Mouse (Mus musculus) adrenal gland, postnatal 25 days (tissue): ENCODE results near the gene Ficd. TPM values are rescaled to one million over a fixed set of nuclear protein-coding genes. Genes with fewer than 3 reads are reported as not detected.
A peak's percentile ranks its signal among the peaks of the same experiment; 100 is the strongest.

Source experiments
- DNase-seq: peaks from one replicate; pipeline ENCODE4 v3.0.0; 2021; ENCODE audit warnings: mixed read lengths
- long read RNA-seq: library from polyadenylated mRNA; stranded (forward); transcript quantifications from one replicate; pipeline ENCODE4 v2.0.0, GENCODE M21; 2021
- total RNA-seq: library from RNA; stranded (reverse); gene quantifications from 2 replicates; pipeline ENCODE4 v1.2.3, GENCODE M21; 2021

Gene Ficd
- total RNA-seq, result 10.9 and 16.0 TPM in 2 replicates
- long read RNA-seq, transcript Ficd-201 (3 exons, 3,133 nt), result major isoform, 18 of 26 reads
- long read RNA-seq, partial matches to known transcripts, result 0 of 26 reads
- long read RNA-seq, other reads (novel, unspliced or antisense), result 8 of 26 reads

DNA sequence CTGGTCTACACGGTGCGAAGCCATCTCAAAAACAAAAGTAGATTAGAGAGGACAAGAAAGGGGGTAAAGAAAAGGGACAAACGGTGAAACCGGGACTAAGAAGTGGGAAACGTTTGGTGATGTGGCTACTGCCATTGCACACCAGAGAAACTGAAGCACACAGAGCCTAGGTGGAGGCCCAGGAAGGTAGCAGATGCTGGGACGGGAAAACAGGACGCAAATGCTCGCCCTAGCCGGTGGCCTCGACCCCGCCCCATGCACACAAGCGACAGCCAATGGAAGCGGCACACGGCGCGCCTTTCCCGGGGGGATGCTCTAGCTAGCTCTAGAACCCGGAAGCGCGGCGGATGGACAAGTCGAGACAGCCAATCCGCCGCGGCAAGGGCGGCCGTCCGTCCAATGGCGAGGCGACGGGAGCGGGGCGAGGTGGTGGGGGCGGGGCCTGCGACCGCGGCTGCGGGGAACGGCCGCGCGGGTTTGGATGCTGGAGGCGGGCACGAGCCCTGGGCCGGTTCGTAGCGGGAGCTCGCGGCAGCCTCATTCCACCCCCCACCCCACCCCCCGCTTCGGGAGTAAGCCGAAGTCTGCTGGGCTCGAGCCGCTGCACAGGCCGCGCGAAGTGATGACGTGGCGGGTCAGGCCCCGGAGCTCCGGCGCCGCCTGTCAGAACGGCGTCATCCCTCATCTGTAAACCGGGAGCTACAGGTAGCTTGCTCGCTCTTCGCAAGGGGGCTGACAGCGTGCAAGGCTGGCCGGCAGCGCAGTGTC, at the start of gene Ficd:
Gene Ficd (plus strand): TSS at position 459 of the 768 bp plus-strand sequence.
- peak; percentile 94 for DNase-seq

DNA sequence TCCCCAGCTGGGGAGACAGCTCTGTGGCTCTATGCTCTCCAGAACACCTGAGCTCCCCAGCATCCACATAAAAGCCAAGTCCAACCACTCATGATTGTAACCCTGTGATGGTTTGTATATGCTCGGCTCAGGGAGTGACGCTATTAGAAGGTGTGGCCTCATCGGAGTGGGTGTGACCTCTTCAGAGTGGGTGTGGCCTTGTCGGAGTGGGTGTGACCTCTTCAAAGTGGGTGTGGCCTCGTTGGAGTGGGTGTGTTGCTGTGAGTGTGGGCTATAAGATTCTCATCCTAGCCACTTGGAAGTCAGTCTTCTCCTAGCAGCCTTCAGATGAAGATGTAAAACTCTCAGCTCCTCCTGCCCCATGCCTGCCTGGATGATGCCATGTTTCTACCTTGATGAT, 48.1 kb upstream of the Ficd start:
- DNase-seq, result no peak

DNA sequence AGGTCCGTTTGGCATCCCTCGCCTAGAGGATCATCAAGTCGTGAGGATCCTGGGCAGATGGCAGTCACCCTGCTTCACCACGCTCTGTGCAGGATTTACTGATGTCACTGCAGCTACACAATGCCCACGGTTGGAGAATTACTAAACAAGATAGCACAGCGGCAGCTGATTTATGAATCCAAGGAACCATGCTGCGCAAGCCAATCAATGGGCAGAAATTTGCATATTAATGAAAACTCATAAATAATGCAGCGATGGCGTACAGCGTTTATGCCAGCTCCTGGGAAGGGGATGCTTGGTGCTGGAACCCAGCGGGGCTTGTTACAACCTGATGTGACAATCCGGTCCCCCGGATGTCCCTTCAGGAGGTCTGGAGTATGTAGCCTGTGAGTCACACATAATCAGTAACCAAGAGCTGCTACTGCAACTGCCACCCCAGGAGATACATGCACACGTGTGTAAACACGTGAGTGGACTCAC, 45.5 kb upstream of the Ficd start:
- no peak for DNase-seq

DNA sequence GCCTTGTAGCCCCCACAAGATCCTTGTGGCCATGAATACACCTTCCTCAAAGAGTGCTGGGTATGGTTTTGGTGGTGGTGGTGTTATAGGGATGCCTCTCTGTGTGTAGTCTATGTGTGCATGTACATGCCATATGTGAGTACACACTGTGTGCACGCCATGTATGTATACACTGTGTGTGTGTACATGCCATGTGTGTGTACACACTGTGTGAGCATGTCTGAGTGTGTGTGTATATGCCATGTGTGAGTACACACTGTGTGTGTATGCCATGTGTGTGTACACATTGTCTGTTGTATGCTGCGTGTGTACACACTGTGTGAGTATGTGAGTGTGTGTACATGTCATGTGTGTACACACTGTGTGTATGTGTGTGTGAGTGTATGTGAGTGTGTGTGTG, 44.7 kb upstream of the Ficd start:
- DNase-seq, result no peak

DNA sequence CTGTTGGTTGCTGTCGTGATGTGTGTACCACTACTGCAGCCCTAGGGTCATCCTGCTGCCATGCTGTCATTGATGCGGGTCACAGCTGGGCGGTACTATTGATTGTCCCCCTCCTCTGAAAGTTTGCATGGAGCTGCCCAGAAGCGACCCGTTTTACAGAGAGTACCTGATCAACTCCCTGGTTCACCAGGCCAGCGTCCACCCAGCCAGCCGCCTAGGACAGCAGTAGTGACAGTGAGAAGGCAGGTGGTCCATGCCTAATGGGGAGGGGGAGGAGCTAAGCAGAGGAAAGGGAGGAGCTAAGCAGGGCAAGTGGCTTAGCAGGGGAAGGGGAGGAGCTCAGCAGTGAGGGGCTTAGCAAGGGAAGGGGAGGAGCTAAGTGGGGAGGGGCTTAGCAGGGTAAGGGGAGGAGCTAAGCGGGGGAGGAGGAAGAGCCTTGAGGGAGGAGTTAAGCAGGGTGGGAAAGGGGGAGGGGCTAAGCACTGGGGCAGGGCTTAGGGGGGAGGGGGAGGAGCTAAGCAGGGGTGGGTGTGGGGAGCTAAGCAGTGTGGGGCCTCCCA, 42.3 kb upstream of the Ficd start:
- no peak for DNase-seq

DNA sequence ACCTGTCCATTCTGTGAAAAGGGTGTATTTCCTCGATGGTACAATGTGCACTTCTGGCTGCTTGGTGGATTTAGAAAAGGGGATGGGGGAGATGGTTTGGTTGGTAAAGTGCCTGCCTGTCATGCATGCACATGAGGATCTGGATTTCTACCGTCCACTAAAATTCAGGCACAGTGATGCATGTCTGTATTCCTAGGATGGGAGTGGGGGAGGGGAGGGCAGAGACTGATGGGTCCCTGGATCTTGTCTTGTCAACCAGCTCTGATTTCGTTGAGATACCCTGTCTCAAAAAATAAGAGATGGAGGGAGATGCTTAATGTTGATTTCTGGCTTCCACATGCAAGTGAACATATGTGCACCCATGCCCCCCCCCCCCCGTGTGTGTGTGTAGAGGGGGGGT, 41.6 kb upstream of the Ficd start:
- no peak for DNase-seq

DNA sequence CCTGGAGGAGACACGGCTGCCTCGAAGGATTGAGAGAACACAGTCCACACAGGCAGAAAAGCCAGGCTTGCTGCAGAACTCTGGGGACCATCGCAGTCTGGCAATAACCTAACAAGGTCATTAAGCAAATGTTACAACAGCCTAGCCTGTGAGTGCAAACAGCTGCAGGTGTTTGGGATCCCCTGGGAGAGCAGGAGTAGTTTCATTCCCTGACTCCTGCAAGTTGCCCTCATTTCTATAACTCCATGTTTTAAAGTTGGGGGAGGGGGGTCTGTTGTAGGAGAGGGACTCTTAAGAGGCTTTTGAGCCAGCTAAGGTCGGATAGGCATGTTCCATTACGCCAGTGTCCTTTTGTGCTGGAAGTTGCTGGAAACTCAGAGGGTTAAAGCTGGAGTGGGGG, 41.2 kb upstream of the Ficd start:
- no peak for DNase-seq

DNA sequence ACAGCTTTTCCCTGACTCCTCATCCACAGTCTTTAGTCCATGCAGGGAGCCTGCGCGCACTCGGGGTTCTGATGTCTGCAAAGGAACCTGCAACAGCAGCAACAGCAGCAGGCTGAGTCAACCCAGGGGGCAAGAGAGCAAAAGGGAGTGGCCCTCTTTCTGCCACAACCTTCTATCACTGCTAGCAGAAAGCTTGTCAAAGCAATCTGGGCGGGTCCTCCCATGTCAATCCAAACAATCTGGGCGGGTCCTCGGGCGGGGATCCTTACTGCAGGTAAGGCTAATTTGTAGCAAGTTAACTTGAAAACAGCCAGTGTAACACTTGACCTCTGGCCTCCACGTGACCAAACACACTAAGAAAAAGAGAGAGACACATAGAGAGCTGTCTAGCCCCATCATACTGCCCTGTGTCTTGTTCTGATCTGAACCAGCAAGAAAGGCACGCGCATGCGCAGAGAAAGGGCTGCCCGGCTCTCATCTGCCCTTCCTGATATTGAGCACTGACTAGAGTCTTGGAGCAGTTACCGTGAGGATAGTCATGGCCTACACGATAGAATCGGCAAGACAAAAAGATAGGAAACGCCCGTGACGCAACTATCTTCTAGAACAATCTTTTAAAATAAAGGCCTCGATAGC, 35.1 kb upstream of the Ficd start:
- no peak for DNase-seq

DNA sequence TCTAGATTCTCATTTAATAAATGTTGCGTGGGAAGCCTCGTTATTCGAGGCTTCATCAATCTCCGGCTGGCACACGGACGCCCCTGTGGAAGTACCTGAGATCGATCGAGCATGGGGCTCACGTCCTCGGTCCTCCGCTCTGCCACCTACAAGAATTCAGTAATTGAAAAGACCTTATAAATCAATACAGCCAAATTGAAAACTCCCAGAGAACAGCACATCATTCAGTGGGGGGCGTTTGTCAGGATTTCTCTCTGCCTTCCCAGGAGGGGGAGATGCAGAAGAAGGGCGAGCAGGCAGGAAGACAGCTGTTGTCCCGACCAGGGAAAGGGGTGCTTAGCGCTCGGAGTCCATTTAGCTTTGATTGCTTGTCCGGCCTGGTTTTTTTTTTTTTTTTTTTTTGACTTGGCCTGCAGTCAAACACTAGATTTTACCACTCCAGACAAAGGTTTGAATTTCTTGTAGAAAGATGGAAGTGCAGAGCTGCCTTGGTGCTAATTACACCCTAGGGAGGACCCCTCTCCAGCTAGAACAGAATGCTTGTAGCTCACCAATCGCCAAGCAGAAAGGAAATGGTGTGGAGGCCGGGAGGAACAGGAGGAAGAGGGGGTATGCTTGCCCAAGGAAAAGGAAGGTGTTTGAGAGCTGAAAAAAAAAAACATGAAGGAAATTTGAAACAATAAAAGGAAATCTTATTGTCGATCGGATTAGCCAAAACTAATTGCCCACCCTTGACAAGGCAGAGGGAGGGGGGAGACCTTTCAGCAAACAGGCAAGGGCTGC, 31.6 kb upstream of the Ficd start:
- no peak for DNase-seq

DNA sequence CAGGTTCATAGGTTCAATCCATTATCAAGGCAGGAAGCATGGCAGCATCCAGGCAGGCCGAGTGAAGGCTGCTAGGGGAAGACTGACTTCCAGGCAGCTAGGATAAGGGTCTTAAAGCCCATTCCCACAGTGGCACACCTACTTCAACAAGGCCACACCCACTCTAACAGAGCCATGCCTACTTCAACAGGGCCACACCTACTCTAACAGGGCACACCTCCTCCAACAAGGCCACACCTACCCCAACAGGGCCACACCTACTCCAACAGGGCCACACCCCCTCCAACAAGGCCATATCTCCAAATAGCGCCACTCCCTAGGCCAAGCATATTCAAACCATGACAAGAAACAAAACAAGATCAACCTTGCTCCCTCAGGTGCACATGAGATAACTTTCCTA, 22.7 kb upstream of the Ficd start:
- no peak for DNase-seq

DNA sequence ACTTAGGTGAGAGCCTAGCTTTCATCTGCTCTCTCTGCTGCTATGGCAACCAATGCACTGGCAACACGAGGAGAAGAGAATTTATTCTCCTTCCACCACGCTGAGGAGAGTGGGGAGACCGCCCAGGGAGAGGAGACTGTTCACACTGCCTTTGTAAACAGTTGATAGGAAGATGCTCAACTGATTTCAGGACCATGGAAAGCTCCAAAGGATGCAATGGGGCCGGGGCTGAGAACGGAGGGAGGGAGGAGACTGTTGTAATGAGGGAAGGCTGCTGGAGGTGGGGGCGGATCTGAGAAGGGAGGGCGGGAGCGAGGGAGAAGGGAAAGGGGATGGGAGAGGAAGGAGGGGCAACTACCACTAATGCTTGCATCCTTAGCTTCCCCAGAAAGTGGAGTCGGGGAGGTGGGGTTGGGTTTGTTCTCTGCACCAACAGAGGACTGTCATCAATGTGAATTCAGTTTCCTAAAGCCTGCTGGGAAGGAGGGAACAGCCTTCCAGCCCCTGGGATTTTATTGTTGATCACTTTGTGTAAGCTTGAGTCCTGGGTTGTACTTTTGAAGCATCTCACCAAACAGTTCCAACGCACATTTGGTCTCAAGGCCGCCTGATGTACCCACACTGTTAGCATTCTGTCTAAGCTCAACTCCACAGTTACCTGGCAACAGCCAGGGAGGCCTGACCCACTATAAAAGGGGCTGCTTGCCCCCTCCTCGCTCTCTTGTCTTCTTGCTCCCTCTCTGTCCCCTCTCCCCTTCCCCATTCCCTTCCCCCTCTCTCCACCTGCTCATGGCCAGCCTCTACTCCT, 18.8 kb upstream of the Ficd start:
- no peak for DNase-seq

DNA sequence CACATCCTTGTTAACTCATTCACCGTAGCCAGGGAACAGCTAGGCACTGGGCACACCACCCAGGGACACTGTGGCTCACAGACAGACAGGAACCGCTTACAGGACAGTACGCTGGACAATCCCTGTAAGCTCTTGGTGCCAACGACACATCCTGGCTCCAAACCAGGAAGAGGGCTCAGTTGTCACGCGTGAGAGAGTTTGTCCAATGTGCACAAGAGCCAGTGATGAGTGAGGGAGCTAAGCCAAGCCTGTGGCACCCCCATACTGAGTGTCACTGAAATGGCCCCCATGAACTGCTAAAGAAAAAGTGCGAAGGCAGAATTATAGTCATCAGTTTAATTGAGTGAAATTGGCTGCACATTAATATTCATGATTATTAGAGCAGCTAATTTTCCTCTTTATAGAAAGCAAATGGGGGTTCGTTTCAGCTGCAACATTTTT, 16.4 kb upstream of the Ficd start:
- no peak for DNase-seq

DNA sequence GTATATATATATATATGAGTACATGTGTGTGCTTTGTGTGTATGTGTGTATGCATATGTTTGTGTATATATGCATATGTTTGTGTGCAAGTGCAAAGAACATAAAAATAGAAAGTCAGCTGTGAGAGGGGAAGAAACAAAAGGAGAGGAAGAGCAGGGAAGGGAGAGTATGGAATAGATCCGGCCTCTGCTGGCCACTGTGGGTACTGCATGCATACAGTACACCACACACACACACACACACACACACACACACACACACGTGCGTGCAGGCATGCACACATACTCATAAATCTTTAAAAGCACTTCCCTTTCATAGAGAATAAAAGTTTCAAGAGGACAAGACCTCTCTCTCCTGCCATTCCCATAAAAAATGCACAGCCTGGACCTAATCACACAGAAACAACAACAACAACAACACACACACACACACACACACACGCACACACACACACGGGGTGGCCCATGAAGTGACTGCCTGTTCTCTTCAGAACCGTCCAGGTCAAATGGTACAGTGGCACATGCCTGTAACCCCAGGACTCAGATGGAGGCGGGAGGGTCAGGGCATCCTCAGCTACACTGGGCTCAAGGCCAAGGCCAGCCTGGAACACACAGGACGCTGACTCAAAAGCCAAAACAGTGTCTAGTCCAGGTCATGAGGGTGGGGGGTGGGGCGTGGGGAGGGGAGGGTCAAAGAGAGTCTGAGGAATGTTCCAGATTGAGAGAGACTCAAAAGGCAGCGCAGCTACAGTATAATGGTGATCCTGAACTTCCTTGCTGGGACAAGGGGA, 13.2 kb upstream of the Ficd start:
- DNase-seq, result no peak

DNA sequence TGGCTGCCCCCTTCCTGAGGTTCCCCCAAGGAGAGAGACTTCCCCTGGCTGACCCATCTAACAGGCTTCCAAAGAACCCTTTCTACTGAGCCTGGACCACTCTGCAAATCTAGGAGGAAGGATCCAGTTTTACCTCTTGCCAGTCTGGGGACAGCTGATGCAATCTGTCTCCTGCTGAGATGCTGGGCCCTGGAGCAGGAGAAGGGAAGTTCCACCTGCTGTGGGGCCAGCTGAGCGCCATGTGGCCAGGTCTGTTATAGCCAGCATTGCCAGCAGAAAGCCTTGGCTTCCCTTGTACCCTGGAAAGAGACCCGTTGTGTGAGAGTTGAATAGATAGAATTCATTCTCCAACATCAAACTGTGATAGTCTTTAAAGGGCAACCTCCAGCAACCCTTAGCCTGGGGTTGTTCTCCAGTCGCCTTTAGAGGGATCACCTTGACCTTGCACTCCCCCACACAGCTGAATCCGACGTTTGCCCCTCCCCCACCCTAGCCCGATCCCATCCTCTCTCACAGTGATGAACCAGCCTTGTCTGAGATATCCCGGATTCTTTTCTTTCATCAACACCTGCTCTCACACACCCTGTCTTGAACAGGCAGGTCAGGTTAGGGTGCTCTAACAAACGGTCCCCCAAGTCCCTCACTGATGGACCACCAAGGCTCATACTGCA, 11.9 kb upstream of the Ficd start:
- no peak for DNase-seq

DNA sequence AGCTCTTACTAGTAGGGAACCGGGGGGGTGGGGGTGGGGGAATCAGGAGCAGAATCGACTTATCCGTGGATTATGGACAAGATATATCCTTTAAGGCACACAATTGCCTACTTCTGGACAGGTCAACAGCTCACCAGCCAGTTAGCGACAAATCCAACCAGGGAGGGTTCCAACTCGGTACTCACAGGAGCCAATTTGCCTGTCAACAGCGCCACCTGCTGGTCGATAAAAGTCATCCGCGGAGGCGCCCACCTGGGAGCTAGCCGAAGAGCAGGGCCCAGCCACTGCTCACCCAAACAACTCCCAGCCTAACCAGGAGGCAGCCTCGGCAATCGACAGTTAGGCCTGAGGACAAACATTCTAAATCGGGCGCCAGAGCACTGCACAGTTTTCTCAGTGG, 11.2 kb upstream of the Ficd start, which contains the start of gene 1700069L16Rik:
Gene 1700069L16Rik (minus strand): TSS at position 327 of the 400 bp plus-strand sequence.
- peak; percentile 80 for DNase-seq

DNA sequence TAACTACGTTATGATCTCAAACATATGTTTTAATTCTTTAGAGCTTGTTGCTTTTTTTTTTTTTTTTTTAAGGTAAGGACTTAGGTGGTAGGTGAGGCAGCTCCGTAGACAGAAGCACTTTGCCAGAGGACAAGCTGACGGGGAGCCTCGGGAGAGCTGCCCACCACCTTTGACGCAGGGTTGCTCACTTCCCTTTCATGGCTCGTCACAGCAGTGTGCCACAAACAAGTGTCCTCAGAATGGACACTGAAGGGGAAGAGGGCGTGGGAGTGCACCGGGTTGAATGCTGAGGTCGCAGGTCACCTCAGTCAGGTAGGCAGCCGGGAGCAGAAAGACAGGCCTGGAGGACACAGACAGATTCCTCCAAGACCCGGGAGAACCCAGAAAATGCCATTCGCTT, 10.2 kb upstream of the Ficd start:
- no peak for DNase-seq

DNA sequence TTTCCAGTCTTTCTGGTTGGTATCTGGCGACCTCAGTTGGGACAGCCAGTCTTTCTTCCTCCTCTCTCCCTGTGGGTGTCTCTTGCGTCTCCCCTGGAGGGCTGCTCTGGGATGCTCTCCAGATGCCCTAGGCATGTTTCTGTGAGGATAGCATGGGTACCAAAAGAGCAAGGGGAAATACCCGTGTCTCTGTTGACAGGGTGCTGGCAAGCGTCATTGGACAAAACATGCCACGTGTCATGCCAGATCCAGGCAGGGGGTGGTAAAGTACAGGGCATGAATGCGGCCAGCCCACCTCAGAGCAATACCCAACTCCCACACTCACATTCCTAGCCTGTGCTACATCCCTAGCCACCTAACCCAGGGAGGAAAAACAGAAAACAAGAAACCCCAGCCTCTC, 9.0 kb upstream of the Ficd start:
- DNase-seq, result no peak

DNA sequence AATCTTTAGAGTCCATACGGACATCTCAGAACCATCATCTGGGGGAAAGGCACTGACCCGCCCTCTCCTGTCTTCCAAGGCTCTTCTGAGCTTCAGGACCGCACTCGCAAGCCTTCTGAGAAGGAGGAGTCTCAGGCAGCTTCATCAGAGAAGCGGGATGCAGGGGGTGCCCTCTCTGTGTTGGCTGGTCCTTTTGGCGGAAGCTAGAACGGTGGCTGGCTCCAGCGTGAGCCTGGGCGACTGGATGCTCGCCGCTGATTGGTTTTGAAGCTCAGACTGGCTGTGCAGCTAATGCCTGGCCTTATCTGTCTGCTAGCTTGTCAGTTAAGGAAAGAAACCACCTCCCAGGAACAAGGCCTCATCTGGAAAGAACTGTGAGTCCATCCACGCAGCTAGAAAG, 8.4 kb upstream of the Ficd start:
- DNase-seq, result no peak

DNA sequence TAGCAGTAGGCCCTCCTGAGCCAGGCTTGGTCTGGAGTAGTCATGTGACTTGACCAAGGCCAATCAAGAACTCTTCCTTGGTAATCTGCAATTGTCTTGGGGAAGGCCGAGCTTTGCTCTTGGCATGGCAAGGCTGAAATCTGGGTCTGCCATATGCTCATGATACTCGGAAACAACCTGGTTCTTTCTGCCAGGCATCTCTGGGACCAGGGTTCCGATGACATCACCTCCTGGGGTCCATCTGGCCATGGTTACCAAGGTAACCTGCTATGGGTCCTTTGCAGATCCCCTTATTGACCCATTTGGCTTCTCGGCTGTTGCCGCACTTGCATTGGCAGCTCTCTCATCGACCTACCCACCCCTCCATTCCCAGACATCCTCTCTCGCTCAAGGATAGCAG, 7.6 kb upstream of the Ficd start:
- DNase-seq, result no peak

DNA sequence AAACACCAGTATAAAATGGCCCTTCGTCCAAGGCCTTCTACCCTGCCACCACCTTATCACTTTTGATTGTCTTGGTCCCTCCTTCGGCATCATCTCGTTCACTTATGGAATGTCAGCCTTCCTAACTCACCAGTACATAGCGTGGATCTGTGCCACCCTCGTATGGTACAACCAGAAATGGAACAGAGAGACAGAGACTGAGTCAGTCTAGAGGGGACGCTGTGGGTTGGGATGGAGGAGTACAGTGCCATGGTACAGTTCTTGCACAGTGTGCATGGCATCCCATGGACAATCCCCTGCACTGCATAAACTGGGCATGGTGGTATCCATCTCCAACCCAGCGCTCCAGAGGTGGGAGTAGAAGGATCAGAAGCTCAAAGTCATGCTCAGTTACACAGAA, 6.9 kb upstream of the Ficd start:
- DNase-seq, result no peak
